Mouse (Mus musculus): ENCODE results near the gene Hist3h2a.

Gene Hist3h2a

GRCm38 (mm10) chr11:58954420-58955142 is at the start of gene Hist3h2a, which contains the start of gene Trim17:
TSS of gene Hist3h2a (plus strand) at chr11:58954685.
TSS of gene Trim17 (plus strand) at chr11:58954685.
- peak; percentile 94 for DNase-seq (ENCODE audit: low read depth, low spot score)

GRCm38 (mm10) chr11:58904838-58905237 is 49.6 kb upstream of the Hist3h2a start:
- DNase-seq (ENCODE audit: low read depth, low spot score), result peak; percentile 56

GRCm38 (mm10) chr11:58913776-58914175 is 40.7 kb upstream of the Hist3h2a start:
- no peak for DNase-seq (ENCODE audit: low read depth, low spot score)

- peak; percentile 75 for DNase-seq (ENCODE audit: low read depth, low spot score)
Observed at GRCm38 (mm10) chr11:58914461-58915028, 39.9 kb upstream of the Hist3h2a start.

- DNase-seq (ENCODE audit: low read depth, low spot score), result peak; percentile 85
Observed at GRCm38 (mm10) chr11:58916879-58917744, 37.4 kb upstream of the Hist3h2a start.

- DNase-seq (ENCODE audit: low read depth, low spot score), result no peak
Observed at GRCm38 (mm10) chr11:58917745-58918366, 36.6 kb upstream of the Hist3h2a start, which contains the start of gene Btnl10. TSS of gene Btnl10 (plus strand) at chr11:58917908.

GRCm38 (mm10) chr11:58918759-58919158 is 35.7 kb upstream of the Hist3h2a start:
- DNase-seq (ENCODE audit: low read depth, low spot score), result no peak

- no peak for DNase-seq (ENCODE audit: low read depth, low spot score)
Observed at GRCm38 (mm10) chr11:58922420-58922819, 32.1 kb upstream of the Hist3h2a start.

- no peak for DNase-seq (ENCODE audit: low read depth, low spot score)
Observed at GRCm38 (mm10) chr11:58926651-58927050, 27.8 kb upstream of the Hist3h2a start.

GRCm38 (mm10) chr11:58927053-58927452 is 27.4 kb upstream of the Hist3h2a start:
- DNase-seq (ENCODE audit: low read depth, low spot score), result no peak

GRCm38 (mm10) chr11:58927790-58928651 is 26.5 kb upstream of the Hist3h2a start:
- peak; percentile 87 for DNase-seq (ENCODE audit: low read depth, low spot score)

- DNase-seq (ENCODE audit: low read depth, low spot score), result no peak
Observed at GRCm38 (mm10) chr11:58929055-58929454, 25.4 kb upstream of the Hist3h2a start.

GRCm38 (mm10) chr11:58929641-58930040 is 24.8 kb upstream of the Hist3h2a start:
- no peak for DNase-seq (ENCODE audit: low read depth, low spot score)

- no peak for DNase-seq (ENCODE audit: low read depth, low spot score)
Observed at GRCm38 (mm10) chr11:58930254-58930653, 24.2 kb upstream of the Hist3h2a start.

- peak; percentile 56 for DNase-seq (ENCODE audit: low read depth, low spot score)
Observed at GRCm38 (mm10) chr11:58931576-58931975, 22.9 kb upstream of the Hist3h2a start.

GRCm38 (mm10) chr11:58937909-58938308 is 16.6 kb upstream of the Hist3h2a start:
- DNase-seq (ENCODE audit: low read depth, low spot score), result no peak

GRCm38 (mm10) chr11:58938322-58939087 is 16.0 kb upstream of the Hist3h2a start, which contains the start of gene Rnf187:
TSS of gene Rnf187 (minus strand) at chr11:58938916.
- peak; percentile 95 for DNase-seq (ENCODE audit: low read depth, low spot score)

GRCm38 (mm10) chr11:58939088-58939439 is 15.4 kb upstream of the Hist3h2a start:
- no peak for DNase-seq (ENCODE audit: low read depth, low spot score)

GRCm38 (mm10) chr11:58944136-58944535 is 10.3 kb upstream of the Hist3h2a start:
- no peak for DNase-seq (ENCODE audit: low read depth, low spot score)

GRCm38 (mm10) chr11:58947306-58947705 is 7.2 kb upstream of the Hist3h2a start:
- DNase-seq (ENCODE audit: low read depth, low spot score), result no peak
